Mouse (Mus musculus) megakaryocyte, embryonic 14.5 days (primary cell): Measurements from ENCODE around the gene Pskh1.

Experiments
- FLI1 ChIP-seq: IDR thresholded peaks from 2 replicates; pipeline ENCODE4 v1.6.1; 2012; ENCODE audit warnings: low read length, inconsistent platforms, mixed read lengths
- GATA1 ChIP-seq: IDR thresholded peaks from 3 replicates; pipeline ENCODE4 v1.6.1; 2012; ENCODE audit warnings: mixed read lengths, low read length, inconsistent platforms, borderline replicate concordance

GRCm38 (mm10) chr8:105937496-105938305 is 37.5 kb downstream of the Pskh1 start:
- TF ChIP-seq FLI1 (no peak), GATA1 (no peak)
